Mouse (Mus musculus) gastrocnemius, postnatal 14 days (tissue): ENCODE measurements around the gene Tmed9. TPM values are rescaled to one million over a fixed set of nuclear protein-coding genes. Genes with fewer than 3 reads are reported as not detected.

Experiments
- DNase-seq: peaks from one replicate; pipeline ENCODE4 v3.0.0; 2021; ENCODE audit warnings: mixed read lengths
- intact Hi-C: fragments of 180-260 bp; cut with DNase I; formaldehyde crosslinking; loops from one replicate; pipeline ENCODE4 v1.15.1; 2025; ENCODE audit warnings: low total_unique reads
- long read RNA-seq, 2 experiments: library from polyadenylated mRNA; stranded (forward); transcript quantifications; one replicate each; pipeline ENCODE4 v2.0.0; 2021
- total RNA-seq, 2 experiments: library from RNA; stranded (reverse); gene quantifications; 2 replicates each; pipeline ENCODE4 v1.2.3; 2021

The Tmed9 gene
- 100 to 1,000 TPM; 139 to 149 TPM for total RNA-seq
- long read RNA-seq, experiment 1, transcript Tmed9-201 (5 exons, 1,420 nt), result major isoform, 48 of 70 reads
- long read RNA-seq, experiment 1, partial matches to known transcripts, result 22 of 70 reads
- long read RNA-seq, experiment 1, other reads (novel, unspliced or antisense), result 0 of 70 reads
- long read RNA-seq, experiment 2, transcript Tmed9-201 (5 exons, 1,420 nt), result major isoform, 59 of 82 reads
- long read RNA-seq, experiment 2, partial matches to known transcripts, result 23 of 82 reads
- long read RNA-seq, experiment 2, other reads (novel, unspliced or antisense), result 0 of 82 reads

- DNase-seq, result no peak
- intact Hi-C loops, result no loop called here
These were observed at the start of gene Tmed9 for GRCm38 (mm10) chr13:55573432-55573831. Tmed9 (plus strand) TSS chr13:55573732.

GRCm38 (mm10) chr13:55523951-55524600, 49.5 kb upstream of the Tmed9 start:
- no peak for DNase-seq
- intact Hi-C loops, result no loop called here

GRCm38 (mm10) chr13:55525733-55526553, 47.6 kb upstream of the Tmed9 start:
- DNase-seq, result no peak
- intact Hi-C loops, result no loop called here

GRCm38 (mm10) chr13:55527212-55527611, 46.3 kb upstream of the Tmed9 start:
- no peak for DNase-seq
- intact Hi-C loops, result no loop called here

GRCm38 (mm10) chr13:55527834-55528772, 45.4 kb upstream of the Tmed9 start:
- intact Hi-C loops, result no loop called here
- DNase-seq, result no peak

GRCm38 (mm10) chr13:55529198-55529915, 44.2 kb upstream of the Tmed9 start, which contains the start of gene Dok3:
Dok3 (minus strand) TSS chr13:55529296.
- intact Hi-C loops, result no loop called here

GRCm38 (mm10) chr13:55535191-55535590, 38.3 kb upstream of the Tmed9 start:
- no peak for DNase-seq
- intact Hi-C loops, result no loop called here

More at GRCm38 (mm10) chr13:55529198-55529915, 44.2 kb upstream of the Tmed9 start, which contains the start of gene Dok3:
- DNase-seq, result no peak

- intact Hi-C loops, result no loop called here
These were observed 37.7 kb upstream of the Tmed9 start for GRCm38 (mm10) chr13:55535796-55536193.

GRCm38 (mm10) chr13:55536194-55537175, 37.0 kb upstream of the Tmed9 start, which contains the start of gene Ddx41:
Ddx41 (minus strand) TSS chr13:55536658.
- DNase-seq, result peak; percentile 96

More at GRCm38 (mm10) chr13:55535796-55536193, 37.7 kb upstream of the Tmed9 start:
- no peak for DNase-seq

GRCm38 (mm10) chr13:55540933-55541332, 32.6 kb upstream of the Tmed9 start:
- no peak for DNase-seq
- intact Hi-C loops, result no loop called here

More at GRCm38 (mm10) chr13:55536194-55537175, 37.0 kb upstream of the Tmed9 start, which contains the start of gene Ddx41:
- intact Hi-C loops, result no loop called here

GRCm38 (mm10) chr13:55542891-55543290, 30.6 kb upstream of the Tmed9 start:
- intact Hi-C loops, result no loop called here
- DNase-seq, result no peak

- intact Hi-C loops, result no loop called here
- no peak for DNase-seq
These were observed 30.1 kb upstream of the Tmed9 start for GRCm38 (mm10) chr13:55543447-55543846.

- intact Hi-C loops, result no loop called here
These were observed 28.7 kb upstream of the Tmed9 start for GRCm38 (mm10) chr13:55544792-55545191.

GRCm38 (mm10) chr13:55547916-55548315, 25.6 kb upstream of the Tmed9 start:
- intact Hi-C loops, result no loop called here
- peak; percentile 17 for DNase-seq

More at GRCm38 (mm10) chr13:55544792-55545191, 28.7 kb upstream of the Tmed9 start:
- DNase-seq, result no peak

GRCm38 (mm10) chr13:55548426-55548825, 25.1 kb upstream of the Tmed9 start:
- no peak for DNase-seq
- intact Hi-C loops, result no loop called here

- DNase-seq, result no peak
- intact Hi-C loops, result no loop called here
These were observed 24.5 kb upstream of the Tmed9 start for GRCm38 (mm10) chr13:55549061-55549460.

GRCm38 (mm10) chr13:55555921-55556320, 17.6 kb upstream of the Tmed9 start:
- no peak for DNase-seq
- intact Hi-C loops, result no loop called here
